In the genomic region with DNA sequence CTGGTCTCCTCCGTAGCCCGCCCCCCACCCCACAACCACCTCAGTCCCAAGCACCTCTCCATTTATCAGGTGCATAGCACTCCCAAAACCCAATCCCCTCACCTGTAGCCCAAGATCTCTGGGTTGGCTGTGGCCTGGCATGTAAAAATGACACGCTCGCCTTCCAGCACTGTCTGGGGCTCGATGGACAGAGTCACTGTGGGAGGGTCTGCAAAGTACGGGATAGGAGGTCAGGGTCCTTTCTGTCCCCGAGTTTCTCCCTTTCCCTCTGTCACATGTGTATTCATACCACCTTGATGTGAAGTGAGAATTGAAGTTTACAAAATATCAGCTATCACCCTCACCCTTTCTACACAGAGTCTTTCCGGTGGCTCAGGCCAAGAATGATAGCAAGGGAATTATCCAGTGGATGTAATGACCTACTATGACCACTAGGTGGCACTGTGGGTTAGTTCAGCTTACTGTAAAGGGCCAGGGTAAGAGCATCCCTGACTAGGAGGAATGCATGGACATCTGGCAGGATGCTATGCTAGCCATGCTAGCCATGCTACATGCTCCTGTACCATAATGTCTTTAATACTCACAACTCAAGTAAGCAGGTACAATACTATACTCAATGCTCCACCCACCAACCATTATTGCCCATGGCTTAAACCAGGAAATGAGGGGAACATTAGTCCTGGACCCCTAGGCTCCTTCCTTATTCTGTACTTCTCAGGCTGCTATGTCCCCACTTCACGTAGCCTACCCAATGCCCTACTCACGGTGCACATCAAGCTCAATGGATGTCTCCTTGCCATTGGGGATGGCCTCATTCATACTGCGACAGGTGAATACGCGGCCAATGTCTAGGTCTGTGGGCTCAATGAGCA, we compare ENCODE assay signal across 8 mouse cellular contexts.
DNase-seq lines count a peak whose midpoint lies in the region; ATAC-seq and TF ChIP-seq lines count a peak whose summit lies in the region.

No protein-coding gene starts in this region.

- peak; percentile 74 for ATAC-seq in kidney, embryonic 15.5 days (replicated peaks; ENCODE audit: low FRiP score)
- peak; percentile 48; the same call in 1 of the 2 replicates for ATAC-seq in limb, embryonic 15.5 days (ENCODE audit: insufficient number of reproducible peaks, low FRiP score, low TSS enrichment, low read depth)
- ATAC-seq in stomach, postnatal 0 days (ENCODE audit: low FRiP score, low TSS enrichment): peak; percentile 57

- DNase-seq in B cell, adult 2 months: peak; percentile 67 to 72
- DNase-seq in adrenal gland, adult 8-10 months: peak; percentile 37
- peak; percentile 65 for DNase-seq in embryonic facial prominence, embryonic 10.5 days (ENCODE audit: low spot score)
- peak; percentile 55 to 76 for DNase-seq in heart, adult 9 months (ENCODE audit: low spot score in 2 of 2)
- DNase-seq in naive thymus-derived CD4-positive, alpha-beta T cell, adult 2 months (ENCODE audit: low read depth): peak; percentile 65
- peak; percentile 52 for DNase-seq in stomach, postnatal 0 days (ENCODE audit: low spot score)

- H3K36me3 ChIP-seq in embryonic facial prominence, embryonic 10.5 days (replicated peaks): peaks cover 95% of the 10 kb centered on the region
- peaks cover 55% of the 10 kb centered on the region for H3K36me3 ChIP-seq in kidney, embryonic 15.5 days
- H3K36me3 ChIP-seq in limb, embryonic 15.5 days: peaks cover 63% of the 10 kb centered on the region
- H3K36me3 ChIP-seq in stomach, postnatal 0 days (ENCODE audit: control insufficient read depth, insufficient read depth, low read length): no peaks in the 10 kb centered on the region

- no peaks in the 10 kb centered on the region for H3K27me3 ChIP-seq in embryonic facial prominence, embryonic 10.5 days (replicated peaks; ENCODE audit: low read depth, poor library complexity, severe bottlenecking)
- H3K27me3 ChIP-seq in kidney, embryonic 15.5 days: no peaks in the 10 kb centered on the region
- H3K27me3 ChIP-seq in limb, embryonic 15.5 days: no peaks in the 10 kb centered on the region
- no peaks in the 10 kb centered on the region for H3K27me3 ChIP-seq in stomach, postnatal 0 days (ENCODE audit: control insufficient read depth, insufficient read depth, low read length)

- no peak overlapping the region for H3K4me2 ChIP-seq in kidney, embryonic 15.5 days
- no peak overlapping the region for H3K4me2 ChIP-seq in limb, embryonic 15.5 days
- H3K4me2 ChIP-seq in stomach, postnatal 0 days (replicated peaks; ENCODE audit: low read depth): no peak overlapping the region

- WGBS in embryonic facial prominence, embryonic 10.5 days: 79% methylated on average over 13 of the region's 13 CpGs
- 75% methylated on average over 13 of the region's 13 CpGs for WGBS in kidney, embryonic 15.5 days
- 75% methylated on average over 13 of the region's 13 CpGs for WGBS in limb, embryonic 15.5 days
- WGBS in stomach, postnatal 0 days: 75% methylated on average over 13 of the region's 13 CpGs

- H3K4me3 ChIP-seq in embryonic facial prominence, embryonic 10.5 days: no peak overlapping the region
- H3K4me3 ChIP-seq in kidney, embryonic 15.5 days (replicated peaks): no peak overlapping the region
- H3K4me3 ChIP-seq in limb, embryonic 15.5 days: no peak overlapping the region
- no peak overlapping the region for H3K4me3 ChIP-seq in stomach, postnatal 0 days (ENCODE audit: low read depth, low read length)

- TF ChIP-seq CTCF in stomach, postnatal 0 days (IDR thresholded peaks at IDR 0.05; ENCODE audit: low read depth): peak; percentile 99

- H3K9me3 ChIP-seq in embryonic facial prominence, embryonic 10.5 days: no peaks in the 10 kb centered on the region
- no peaks in the 10 kb centered on the region for H3K9me3 ChIP-seq in kidney, embryonic 15.5 days (replicated peaks)
- H3K9me3 ChIP-seq in limb, embryonic 15.5 days: no peaks in the 10 kb centered on the region
- no peaks in the 10 kb centered on the region for H3K9me3 ChIP-seq in stomach, postnatal 0 days (ENCODE audit: control insufficient read depth, low read length)

- H3K27ac ChIP-seq in embryonic facial prominence, embryonic 10.5 days (replicated peaks): no peak overlapping the region
- H3K27ac ChIP-seq in kidney, embryonic 15.5 days: no peak overlapping the region
- H3K27ac ChIP-seq in limb, embryonic 15.5 days: no peak overlapping the region
- no peak overlapping the region for H3K27ac ChIP-seq in stomach, postnatal 0 days (replicated peaks)

- H3K9ac ChIP-seq in kidney, embryonic 15.5 days: no peak overlapping the region
- H3K9ac ChIP-seq in limb, embryonic 15.5 days: no peak overlapping the region
- no peak overlapping the region for H3K9ac ChIP-seq in stomach, postnatal 0 days (ENCODE audit: low read length)

- no peak for TF ChIP-seq EP300 in stomach, postnatal 0 days (optimal IDR thresholded peaks at IDR 0.05)

- 0 out of 2 replicates have a peak, but pooled peaks cover 9% of the 10 kb centered on the region for H3K4me1 ChIP-seq in embryonic facial prominence, embryonic 10.5 days
- peaks cover 12% of the 10 kb centered on the region for H3K4me1 ChIP-seq in kidney, embryonic 15.5 days
- H3K4me1 ChIP-seq in limb, embryonic 15.5 days: peaks cover 7% of the 10 kb centered on the region; the same call in 1 of the 2 replicates
- H3K4me1 ChIP-seq in stomach, postnatal 0 days (replicated peaks; ENCODE audit: control insufficient read depth, insufficient read depth): no peaks in the 10 kb centered on the region
